In genomic region chr10:91270955-91271741, GRCm38 (mm10) we compare ENCODE assay signal across 8 mouse cellular contexts.
DNase-seq lines count a peak whose midpoint lies in the region.

No protein-coding gene starts in this region.

- peaks cover 17% of the 10 kb centered on the region for H3K4me1 ChIP-seq in megakaryocyte, embryonic 14.5 days

- H3K36me3 ChIP-seq in megakaryocyte, embryonic 14.5 days (replicated peaks; ENCODE audit: low read length): no peaks in the 10 kb centered on the region

- DNase-seq in adipocyte (ENCODE audit: low spot score): peak; percentile 83
- peak; percentile 92 for DNase-seq in embryo, embryonic 10 days (ENCODE audit: low spot score)
- peak; percentile 83 for DNase-seq in gastrocnemius, postnatal 10 days
- DNase-seq in induced T-regulatory cell, adult 2 months (ENCODE audit: low read depth): peak; percentile 95
- DNase-seq in left cerebral cortex, adult 8-10 months (ENCODE audit: low spot score in 2 of 2): peak; percentile 41 to 90
- DNase-seq in right cerebral cortex, adult 2 months (ENCODE audit: low spot score in 2 of 2): peak; percentile 89 to 94
- DNase-seq in urinary bladder, postnatal 10 days (ENCODE audit: low spot score): peak; percentile 51

- no peaks in the 10 kb centered on the region for H3K27me3 ChIP-seq in megakaryocyte, embryonic 14.5 days (replicated peaks)

- peak overlapping the region; percentile 89 for H3K4me3 ChIP-seq in megakaryocyte, embryonic 14.5 days (replicated peaks)

- no peaks in the 10 kb centered on the region for H3K9me3 ChIP-seq in megakaryocyte, embryonic 14.5 days

Comparison
In these comparisons a context has a peak if more than half of its experiments do, and no peak if none do; other contexts are left out.
1. Peak in every context shown above with its lines: DNase-seq and H3K4me3 ChIP-seq.